Comparison of ENCODE assay signal across 25 mouse cellular contexts in the genomic region with DNA sequence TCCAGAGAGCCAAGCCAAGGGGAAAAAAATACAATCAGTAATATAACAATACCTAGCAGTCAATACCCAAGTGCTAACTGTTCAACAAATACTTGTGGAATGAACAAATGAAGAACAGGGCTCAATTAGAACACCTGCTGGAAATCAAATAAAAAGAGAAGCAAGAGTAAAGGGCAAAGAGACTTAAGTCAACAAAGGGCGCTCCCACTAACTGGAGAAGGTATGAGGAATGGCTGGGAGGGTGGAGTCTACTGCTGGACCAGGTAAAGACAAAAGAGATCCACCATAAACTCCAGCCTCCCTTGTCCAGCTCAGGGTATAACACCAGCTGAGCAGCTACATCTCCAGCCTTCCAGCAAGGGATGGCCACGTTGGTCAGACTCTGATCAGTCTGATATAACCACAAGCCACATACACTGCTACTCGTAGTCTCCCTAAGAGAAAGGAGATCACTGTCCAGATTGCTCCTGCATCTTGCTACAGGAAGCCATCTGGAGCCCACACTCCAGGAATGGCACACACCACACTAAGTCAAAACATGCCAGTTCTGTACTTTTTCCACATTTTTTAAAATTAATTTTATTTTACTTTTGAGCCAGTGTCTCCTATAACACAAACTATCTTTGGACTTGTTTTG. TPM values are rescaled to one million over a fixed set of nuclear protein-coding genes. Genes with fewer than 3 reads are reported as not detected.
A peak's percentile ranks its signal among the peaks of the same experiment; 100 is the strongest.
DNase-seq lines count a peak whose midpoint lies in the region; ATAC-seq lines count a peak whose summit lies in the region.
"Had no signal": no experiment of that assay in that cellular context is flagged by ENCODE, and none has a peak within 500 bp of the region (broad histone marks: within the 10 kb centered on the region; RNA-seq: fewer than 3 reads in every experiment).

No protein-coding gene starts in this region.

- no peak overlapping the region for H3K9ac ChIP-seq in hindbrain, embryonic 15.5 days
- no peak overlapping the region for H3K9ac ChIP-seq in hindbrain, embryonic 13.5 days
- H3K9ac ChIP-seq in stomach, embryonic 14.5 days (replicated peaks; ENCODE audit: low read depth, low read length): no peak overlapping the region
- H3K9ac ChIP-seq: limb, embryonic 13.5 days; liver, embryonic 12.5 days; midbrain, embryonic 13.5 days; neural tube, embryonic 12.5 days had no signal

- no peak overlapping the region for H3K27ac ChIP-seq in hindbrain, embryonic 15.5 days (replicated peaks)
- no peak overlapping the region for H3K27ac ChIP-seq in hindbrain, embryonic 13.5 days
- no peak overlapping the region for H3K27ac ChIP-seq in stomach, embryonic 14.5 days (ENCODE audit: low read length)
- H3K27ac ChIP-seq: limb, embryonic 13.5 days; liver, embryonic 12.5 days; midbrain, embryonic 13.5 days; neural tube, embryonic 12.5 days had no signal

- H3K9me3 ChIP-seq in hindbrain, embryonic 15.5 days: no peaks in the 10 kb centered on the region
- H3K9me3 ChIP-seq in hindbrain, embryonic 13.5 days: no peaks in the 10 kb centered on the region
- H3K9me3 ChIP-seq in stomach, embryonic 14.5 days (ENCODE audit: control insufficient read depth, low read depth, low read length): no peaks in the 10 kb centered on the region
- H3K9me3 ChIP-seq: limb, embryonic 13.5 days; liver, embryonic 12.5 days; midbrain, embryonic 13.5 days; neural tube, embryonic 12.5 days had no signal

- H3K4me1 ChIP-seq in hindbrain, embryonic 15.5 days (replicated peaks): peaks cover 5% of the 10 kb centered on the region
- H3K4me1 ChIP-seq in hindbrain, embryonic 13.5 days (replicated peaks): peaks cover 3% of the 10 kb centered on the region; the same call in 1 of the 2 replicates
- no peaks in the 10 kb centered on the region for H3K4me1 ChIP-seq in stomach, embryonic 14.5 days (ENCODE audit: control insufficient read depth, insufficient read depth, low read length)
- H3K4me1 ChIP-seq: limb, embryonic 13.5 days had no signal

- DNase-seq in 416B (ENCODE audit: low read depth): peak; percentile 47
- peak; percentile 58 for DNase-seq in brain, adult 2 months (ENCODE audit: low read depth, low spot score)
- DNase-seq in layer of hippocampus, postnatal 25 days (ENCODE audit: extremely low spot score in 1 of 2, low spot score in 1 of 2): no peak
- no peak for DNase-seq in spleen, adult 18-20 months
- DNase-seq: adrenal gland, postnatal 10 days; cerebellum, adult 8-10 months; gastrocnemius, postnatal 25 days; heart, postnatal 4 days; kidney, adult 18-20 months; layer of hippocampus, postnatal 36 days; lung, adult 2 months; right cerebral cortex, postnatal 14 days; thymus, adult 18-20 months; thymus, postnatal 4 days had no signal

- 0 out of 2 replicates have a peak, but pooled peaks have one; percentile 34 for ATAC-seq in hindbrain, embryonic 15.5 days (ENCODE audit: low FRiP score, low read depth)
- ATAC-seq in hindbrain, embryonic 13.5 days (ENCODE audit: low FRiP score): no peak; the same call in 1 of the 2 replicates
- ATAC-seq in stomach, embryonic 14.5 days (ENCODE audit: insufficient number of reproducible peaks, insufficient read depth, low FRiP score, low read depth): 0 out of 2 replicates have a peak, but pooled peaks have one; percentile 23
- ATAC-seq: forebrain, embryonic 14.5 days; hindbrain, embryonic 16.5 days; liver, embryonic 12.5 days; midbrain, embryonic 13.5 days had no signal

- WGBS in hindbrain, embryonic 15.5 days: 95% methylated on average over 3 of the region's 3 CpGs
- 93% methylated on average over 3 of the region's 3 CpGs for WGBS in hindbrain, embryonic 13.5 days
- WGBS in stomach, embryonic 14.5 days: 76% methylated on average over 3 of the region's 3 CpGs

- no peak overlapping the region for H3K4me3 ChIP-seq in hindbrain, embryonic 15.5 days
- no peak overlapping the region for H3K4me3 ChIP-seq in hindbrain, embryonic 13.5 days
- H3K4me3 ChIP-seq in stomach, embryonic 14.5 days (ENCODE audit: low read depth, low read length): no peak overlapping the region
- H3K4me3 ChIP-seq: limb, embryonic 13.5 days; liver, embryonic 12.5 days; midbrain, embryonic 13.5 days; neural tube, embryonic 12.5 days had no signal

- no peak overlapping the region for H3K4me2 ChIP-seq in hindbrain, embryonic 15.5 days
- H3K4me2 ChIP-seq in hindbrain, embryonic 13.5 days: no peak overlapping the region
- H3K4me2 ChIP-seq in stomach, embryonic 14.5 days (replicated peaks; ENCODE audit: low read depth, low read length): no peak overlapping the region
- H3K4me2 ChIP-seq: limb, embryonic 13.5 days; liver, embryonic 12.5 days; midbrain, embryonic 13.5 days; neural tube, embryonic 12.5 days had no signal

- H3K27me3 ChIP-seq in hindbrain, embryonic 15.5 days: no peaks in the 10 kb centered on the region
- H3K27me3 ChIP-seq in hindbrain, embryonic 13.5 days: no peaks in the 10 kb centered on the region
- H3K27me3 ChIP-seq in stomach, embryonic 14.5 days (ENCODE audit: control insufficient read depth, insufficient read depth, low read length): no peaks in the 10 kb centered on the region
- H3K27me3 ChIP-seq: limb, embryonic 13.5 days; liver, embryonic 12.5 days; midbrain, embryonic 13.5 days; neural tube, embryonic 12.5 days had no signal

- no peaks in the 10 kb centered on the region for H3K36me3 ChIP-seq in hindbrain, embryonic 15.5 days
- H3K36me3 ChIP-seq in hindbrain, embryonic 13.5 days: no peaks in the 10 kb centered on the region
- no peaks in the 10 kb centered on the region for H3K36me3 ChIP-seq in stomach, embryonic 14.5 days (ENCODE audit: control insufficient read depth, insufficient read depth, low read length)
- H3K36me3 ChIP-seq: limb, embryonic 13.5 days; liver, embryonic 12.5 days; midbrain, embryonic 13.5 days; neural tube, embryonic 12.5 days had no signal

RNA-seq across cellular contexts. Expression of a gene that starts 6.2 kb away (rescaled TPM):
- polyA plus RNA-seq in hindbrain, embryonic 15.5 days (2015; fragmentation: Nextera tagmentation; extraction: Ambion mirVana): 2.5 and 2.8 TPM in 2 replicates
- 2.1 TPM in 2 replicates for polyA plus RNA-seq in hindbrain, embryonic 13.5 days (2015; fragmentation: Nextera tagmentation; extraction: Ambion mirVana)
- 3.4 and 3.7 TPM in 2 replicates for polyA plus RNA-seq in stomach, embryonic 14.5 days (2014; fragmentation: Nextera tagmentation; extraction: Ambion mirVana)
- 10 to 100 TPM; 21.2 to 24.5 TPM for total RNA-seq in layer of hippocampus, postnatal 25 days (2021)

RNA-seq across cellular contexts. Expression of a gene that starts 42.0 kb away (rescaled TPM):
- 68.7 and 71.6 TPM in 2 replicates for polyA plus RNA-seq in hindbrain, embryonic 15.5 days (2015; fragmentation: Nextera tagmentation; extraction: Ambion mirVana)
- polyA plus RNA-seq in hindbrain, embryonic 13.5 days (2015; fragmentation: Nextera tagmentation; extraction: Ambion mirVana): 79.5 and 81.3 TPM in 2 replicates
- polyA plus RNA-seq in stomach, embryonic 14.5 days (2014; fragmentation: Nextera tagmentation; extraction: Ambion mirVana): 83.7 and 84.3 TPM in 2 replicates
- total RNA-seq in layer of hippocampus, postnatal 25 days (2021): 10 to 100 TPM; 70.7 to 75.8 TPM

RNA-seq across cellular contexts. Expression of a gene that starts 49.4 kb away (rescaled TPM):
- 49.0 and 49.1 TPM in 2 replicates for polyA plus RNA-seq in hindbrain, embryonic 15.5 days (2015; fragmentation: Nextera tagmentation; extraction: Ambion mirVana)
- 63.1 and 68.4 TPM in 2 replicates for polyA plus RNA-seq in hindbrain, embryonic 13.5 days (2015; fragmentation: Nextera tagmentation; extraction: Ambion mirVana)
- 57.5 and 59.2 TPM in 2 replicates for polyA plus RNA-seq in stomach, embryonic 14.5 days (2014; fragmentation: Nextera tagmentation; extraction: Ambion mirVana)
- 10 to 100 TPM; 21.2 to 22.3 TPM for total RNA-seq in layer of hippocampus, postnatal 25 days (2021)

RNA-seq across cellular contexts. Expression of a gene that starts 49.5 kb away (rescaled TPM):
- polyA plus RNA-seq in hindbrain, embryonic 15.5 days (2015; fragmentation: Nextera tagmentation; extraction: Ambion mirVana): 0.22 and 0.40 TPM in 2 replicates
- polyA plus RNA-seq in hindbrain, embryonic 13.5 days (2015; fragmentation: Nextera tagmentation; extraction: Ambion mirVana): 0.31 and 0.58 TPM in 2 replicates
- polyA plus RNA-seq in stomach, embryonic 14.5 days (2014; fragmentation: Nextera tagmentation; extraction: Ambion mirVana): 0.29 TPM in 2 replicates
- total RNA-seq in layer of hippocampus, postnatal 25 days (2021): under 1 TPM; 0.17 to 0.26 TPM
- total RNA-seq: heart, adult 8-10 months; megakaryocyte, adult 5-6 weeks had no signal

Comparison
In these comparisons a context has a peak if more than half of its experiments do, and no peak if none do; other contexts are left out.
1. DNase-seq: peak in 416B (single experiment) and brain, adult 2 months (single experiment); none in layer of hippocampus, postnatal 25 days (0 of 2) and spleen, adult 18-20 months (0 of 2).